Mouse (Mus musculus): ENCODE data around the gene Cd33.

DNA sequence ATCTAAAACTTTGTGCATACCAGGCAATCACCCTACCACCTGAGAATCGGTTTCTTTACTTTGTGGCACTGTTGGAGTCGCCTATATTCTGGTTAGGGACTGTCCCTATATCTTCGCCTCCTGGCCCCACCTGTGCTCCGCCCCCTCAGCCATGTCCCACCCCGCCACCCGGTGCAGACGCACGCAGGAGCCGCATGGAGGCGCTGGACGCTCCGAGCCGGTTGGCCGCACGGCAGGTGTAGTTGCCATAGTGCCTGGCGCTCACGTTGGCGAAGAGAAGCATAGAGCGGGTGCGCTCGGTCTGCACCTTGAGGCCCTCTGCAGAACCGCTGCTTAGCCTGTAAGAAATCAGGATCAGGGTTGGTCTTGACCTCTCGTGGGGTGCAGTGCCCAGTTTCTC, 68.5 kb downstream of the Cd33 start:
- TF ChIP-seq CTCF (IDR thresholded peaks at IDR 0.05; ENCODE audit: low read depth) = 0 out of 2 replicates have a peak, but pooled peaks have one; percentile 4
- TF ChIP-seq EP300 (IDR thresholded peaks at IDR 0.05; ENCODE audit: low read depth) = no peak

Measured in heart, postnatal 0 days (tissue).